Mouse (Mus musculus) limb, embryonic 10.5 days (tissue): ENCODE data around the gene Sgsm2. TPM values are rescaled to one million over a fixed set of nuclear protein-coding genes. Genes with fewer than 3 reads are reported as not detected.

Experiments
- DNase-seq: peaks from one replicate; pipeline ENCODE4 v3.0.0-alpha.2; 2017; ENCODE audit warnings: low spot score
- H3K27ac ChIP-seq: fragments of 300-500 bp; sonication (generic); 2 replicates; pipeline ENCODE4 v1.5.1; 2016; ENCODE audit warnings: mild to moderate bottlenecking
- H3K27me3 ChIP-seq: fragments of 300-500 bp; sonication (generic); 2 replicates; pipeline ENCODE4 v1.6.1; 2016; ENCODE audit warnings: low read depth, mild to moderate bottlenecking; ENCODE audit not compliant: poor library complexity, severe bottlenecking
- H3K36me3 ChIP-seq: fragments of 300-500 bp; sonication (generic); 2 replicates; pipeline ENCODE4 v1.6.1; 2016; ENCODE audit warnings: mild to moderate bottlenecking, moderate library complexity
- H3K4me1 ChIP-seq: fragments of 300-500 bp; sonication (generic); 2 replicates; pipeline ENCODE4 v1.6.1; 2016
- H3K4me3 ChIP-seq: fragments of 300-500 bp; sonication (generic); 2 replicates; pipeline ENCODE4 v1.5.1; 2016; ENCODE audit warnings: mild to moderate bottlenecking, moderate library complexity
- H3K9me3 ChIP-seq: fragments of 300-500 bp; sonication (generic); replicated peaks from 2 replicates; pipeline ENCODE4 v1.6.1; 2016; ENCODE audit warnings: mild to moderate bottlenecking
- WGBS: fragments of 180-500 bp; shearing (Covaris S2); methylation state at CpG from one replicate; pipeline ENCODE4 v1.1.7; 2016; 5-methylcytosine and 5-hydroxymethylcytosine counted together
- polyA plus RNA-seq: library from polyadenylated mRNA; unstranded; fragments of >200 nt; fragmentation: Nextera tagmentation; extraction: Ambion mirVana; gene quantifications from 2 replicates; pipeline ENCODE4 v1.2.1, GENCODE M21; 2016

Gene Sgsm2
- polyA plus RNA-seq, 1 experiment from 2014 or later = 4.1 TPM

DNA sequence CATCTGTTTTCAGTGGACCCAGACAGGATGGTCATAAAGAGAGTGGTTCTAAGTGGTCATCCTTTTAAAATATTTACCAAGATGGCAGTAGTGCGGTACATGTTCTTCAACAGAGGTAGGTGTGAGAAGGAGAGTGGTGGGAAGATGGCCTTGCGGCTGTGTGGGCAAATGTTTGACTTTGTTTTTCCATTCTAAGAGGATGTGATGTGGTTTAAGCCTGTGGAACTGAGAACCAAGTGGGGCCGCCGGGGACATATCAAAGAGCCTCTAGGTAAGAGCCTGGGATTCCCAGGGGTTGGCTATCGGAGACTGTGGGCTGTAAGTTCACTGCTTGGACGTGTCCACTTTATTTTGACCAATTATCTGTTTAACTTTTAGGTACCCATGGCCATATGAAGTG is 11.0 kb upstream of the Sgsm2 start:
- Histone ChIP-seq H3K27ac (no peak overlapping the region), H3K9me3 (no peaks in the 10 kb centered on the region), H3K4me3 (no peak overlapping the region), H3K36me3 (peaks cover 79% of the 10 kb centered on the region), H3K4me1 (no peaks in the 10 kb centered on the region), H3K27me3 (no peaks in the 10 kb centered on the region)
- no peak for DNase-seq
- 94% methylated on average over 6 of the region's 6 CpGs for WGBS

DNA sequence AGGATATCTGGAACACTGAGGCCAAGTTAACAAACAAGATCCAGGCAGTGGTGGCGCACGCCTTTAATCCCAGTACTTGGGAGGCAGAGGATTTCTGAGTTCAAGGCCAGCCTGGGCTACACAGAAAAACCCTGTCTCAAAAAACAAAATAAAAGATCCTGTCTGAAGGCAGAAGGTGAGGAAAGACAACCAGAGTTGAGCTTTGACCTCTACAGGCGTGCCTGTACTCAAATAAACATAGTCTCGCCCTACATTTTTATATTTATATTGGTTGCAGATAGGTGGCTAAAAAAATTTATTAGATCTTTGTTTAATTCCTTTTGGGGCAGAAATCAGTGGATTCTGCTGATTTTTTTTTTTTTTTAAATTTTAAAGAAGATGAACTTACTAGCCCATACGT is 5.6 kb upstream of the Sgsm2 start:
- no peaks in the 10 kb centered on the region for H3K9me3 ChIP-seq
- H3K4me1 ChIP-seq = peaks cover 13% of the 10 kb centered on the region
- H3K36me3 ChIP-seq = peaks cover 86% of the 10 kb centered on the region
- H3K27me3 ChIP-seq = no peaks in the 10 kb centered on the region
- H3K27ac ChIP-seq = no peak overlapping the region
- no peak overlapping the region for H3K4me3 ChIP-seq
- 92% methylated on average over 5 of the region's 5 CpGs for WGBS
- DNase-seq = no peak

DNA sequence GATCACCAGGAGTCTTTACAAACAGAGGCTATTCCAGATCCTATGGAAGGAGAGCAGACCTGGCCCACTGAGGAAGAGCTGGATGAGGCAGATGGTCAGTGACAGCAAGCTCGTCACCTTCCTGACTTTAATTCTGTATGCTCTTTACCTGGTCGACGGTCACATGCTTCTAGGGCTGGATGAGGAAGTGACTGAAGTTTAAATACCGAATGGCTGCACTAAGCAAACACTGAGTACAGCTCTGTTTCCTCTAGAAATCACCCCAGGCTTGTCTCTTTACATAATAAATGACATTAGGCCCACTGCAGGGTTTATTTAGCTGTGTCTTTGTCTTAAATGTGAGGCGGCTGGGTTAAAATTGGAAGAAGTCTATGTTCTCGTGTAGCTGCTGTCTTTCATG is 4.7 kb upstream of the Sgsm2 start:
- H3K9me3 ChIP-seq = no peaks in the 10 kb centered on the region
- peaks cover 22% of the 10 kb centered on the region for H3K4me1 ChIP-seq
- H3K36me3 ChIP-seq = peaks cover 77% of the 10 kb centered on the region
- no peak for DNase-seq
- no peaks in the 10 kb centered on the region for H3K27me3 ChIP-seq
- no peak overlapping the region for H3K27ac ChIP-seq
- H3K4me3 ChIP-seq = no peak overlapping the region
- 93% methylated on average over 6 of the region's 6 CpGs for WGBS

DNA sequence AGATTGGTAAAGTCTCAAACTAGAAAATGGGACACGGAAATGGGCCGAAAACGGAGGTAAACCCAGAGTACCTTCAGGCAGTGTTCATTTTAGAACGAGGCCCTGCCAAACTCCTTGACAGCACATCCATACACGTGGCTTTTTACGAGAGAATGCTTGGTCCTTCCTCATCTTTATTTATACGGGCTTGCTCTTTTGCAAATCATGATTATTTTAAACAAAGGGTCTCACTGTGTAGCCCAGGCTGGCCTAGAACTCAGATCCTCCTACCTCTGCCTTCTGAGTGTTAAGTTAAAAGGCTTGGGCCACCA is 1.6 kb upstream of the Sgsm2 start:
- Histone ChIP-seq H3K27me3 (no peaks in the 10 kb centered on the region), H3K27ac (peak overlapping the region; percentile 88), H3K4me3 (peak overlapping the region; percentile 82), H3K36me3 (peaks cover 46% of the 10 kb centered on the region), H3K4me1 (peaks cover 30% of the 10 kb centered on the region), H3K9me3 (no peaks in the 10 kb centered on the region)
- under 1% methylated on average over 7 of the region's 7 CpGs for WGBS
- DNase-seq = no peak

DNA sequence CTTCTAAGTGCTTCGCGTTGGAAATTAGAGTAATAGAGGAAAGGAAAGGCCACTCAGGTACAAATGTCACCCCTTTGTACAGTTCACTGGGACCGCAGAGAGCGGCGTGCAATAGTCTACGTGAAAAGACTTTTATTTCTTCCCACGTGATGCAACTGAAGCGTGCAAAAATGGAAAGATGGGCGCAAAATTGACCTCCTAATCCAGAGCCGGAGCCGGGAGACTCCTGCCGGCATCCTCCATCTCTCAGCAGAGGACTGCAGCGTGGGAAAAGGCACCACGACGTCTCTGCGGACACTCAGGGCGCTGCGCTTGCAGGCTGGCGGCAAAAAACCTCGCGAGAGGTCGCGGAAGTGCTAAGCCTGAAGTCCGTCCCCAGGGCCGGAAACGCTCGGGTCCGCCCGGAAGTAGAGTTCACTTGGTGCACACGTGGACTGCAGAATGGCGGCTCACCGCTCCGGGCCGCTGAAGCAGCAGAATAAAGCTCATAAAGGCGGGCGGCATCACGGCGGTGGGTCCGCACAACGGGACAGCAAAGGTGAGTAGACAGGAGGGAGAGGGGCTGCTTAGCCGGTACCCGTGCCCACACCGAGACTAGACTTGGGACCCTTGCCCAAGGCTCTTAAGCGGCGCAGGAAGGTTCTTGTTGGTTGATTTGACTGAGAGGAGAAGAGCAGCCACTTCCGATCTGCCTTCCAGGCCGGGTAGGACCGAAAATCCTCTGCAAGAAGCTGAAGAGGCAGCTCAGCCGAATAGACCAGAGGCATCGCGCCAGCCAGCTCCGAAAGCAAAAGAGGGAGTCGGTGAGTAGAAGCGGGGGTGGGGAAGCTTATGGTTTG is 1.0 kb upstream of the Sgsm2 start, which contains the start of gene Tsr1:
Gene Tsr1 (plus strand): TSS at position 394 of the 839 bp plus-strand sequence.
- DNase-seq = peak; percentile 94
- Histone ChIP-seq H3K36me3 (peaks cover 40% of the 10 kb centered on the region), H3K4me1 (peaks cover 30% of the 10 kb centered on the region), H3K27ac (peak within 1 kb of the TSS; percentile 88), H3K4me3 (peak within 1 kb of the TSS; percentile 82), H3K27me3 (no peaks in the 10 kb centered on the region), H3K9me3 (no peaks in the 10 kb centered on the region)
- under 1% methylated on average over 54 of the region's 54 CpGs for WGBS

DNA sequence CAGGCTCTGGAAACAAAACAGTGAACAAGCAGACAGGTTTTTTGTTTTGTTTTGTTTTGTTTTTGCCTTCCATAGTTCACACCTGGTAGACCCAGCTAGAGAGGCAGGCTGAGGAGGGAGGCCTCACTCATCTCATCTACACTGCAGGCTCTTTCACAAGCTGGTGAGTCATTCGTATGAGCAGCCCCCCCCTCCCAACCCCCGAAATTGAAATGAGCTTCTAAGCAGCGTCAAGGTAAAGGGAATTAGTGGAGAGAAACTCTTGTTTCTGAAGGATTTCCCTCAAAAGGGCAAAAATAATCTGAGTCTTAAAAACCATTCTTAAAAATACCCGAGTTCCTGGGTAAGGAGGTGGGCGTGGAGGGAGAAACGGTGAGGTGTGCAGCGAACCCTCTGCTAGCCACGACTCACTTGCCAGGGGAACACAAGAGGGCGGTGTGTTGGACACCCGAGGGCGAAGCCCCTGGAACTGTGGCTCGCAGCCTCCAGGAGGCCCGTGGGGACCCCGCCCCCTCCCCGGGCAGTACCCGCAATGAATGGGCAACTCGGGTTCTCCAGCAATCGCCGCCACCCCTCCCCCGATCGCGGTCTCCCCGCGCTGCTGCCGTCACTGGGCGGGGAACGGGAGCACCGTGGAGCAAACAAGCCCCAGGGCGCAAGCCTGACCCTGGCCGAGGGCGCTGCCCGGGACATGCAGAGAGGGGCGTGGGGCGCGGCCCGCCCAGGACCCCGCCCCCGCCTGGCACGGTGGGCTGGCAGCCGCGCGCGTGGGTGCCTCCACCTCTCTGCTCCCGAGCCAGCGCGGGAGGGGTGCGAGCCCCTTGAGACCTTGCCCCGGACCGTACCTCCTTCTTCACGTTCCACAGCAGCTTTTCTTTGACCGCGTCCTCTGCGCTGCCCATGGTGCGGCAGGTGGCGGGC is 620 bp downstream of the Sgsm2 start:
- H3K4me1 ChIP-seq = peaks cover 30% of the 10 kb centered on the region
- 1% methylated on average over 54 of the region's 55 CpGs for WGBS
- peaks cover 24% of the 10 kb centered on the region for H3K36me3 ChIP-seq
- peak overlapping the region; percentile 82 for H3K4me3 ChIP-seq
- no peaks in the 10 kb centered on the region for H3K27me3 ChIP-seq
- peak; percentile 75 for DNase-seq
- peak overlapping the region; percentile 88 for H3K27ac ChIP-seq
- H3K9me3 ChIP-seq = no peaks in the 10 kb centered on the region

DNA sequence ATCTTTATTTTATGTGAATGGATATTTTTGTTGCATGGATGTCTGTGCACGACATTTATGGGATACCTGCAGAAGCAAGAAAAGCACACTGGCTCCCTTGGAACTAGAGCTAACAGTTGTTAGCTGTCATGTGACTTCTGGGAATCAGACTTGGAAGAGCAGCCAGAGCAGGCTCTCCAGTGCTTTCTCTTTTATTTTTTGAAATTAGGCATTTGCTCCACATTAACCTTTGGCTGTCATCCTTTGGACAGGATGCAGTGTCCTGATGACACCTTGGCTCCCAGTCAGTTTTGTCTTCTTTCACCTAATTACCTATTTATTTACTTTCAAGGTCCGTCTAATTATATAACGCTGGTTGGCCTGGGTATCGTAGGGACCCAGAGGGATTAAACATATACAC is 2.2 kb downstream of the Sgsm2 start:
- H3K27me3 ChIP-seq = no peaks in the 10 kb centered on the region
- no peak overlapping the region for H3K27ac ChIP-seq
- no peak for DNase-seq
- WGBS = 82% methylated on average over 4 of the region's 4 CpGs
- peaks cover 28% of the 10 kb centered on the region for H3K4me1 ChIP-seq
- no peak overlapping the region for H3K4me3 ChIP-seq
- H3K9me3 ChIP-seq = no peaks in the 10 kb centered on the region
- H3K36me3 ChIP-seq = peaks cover 8% of the 10 kb centered on the region

DNA sequence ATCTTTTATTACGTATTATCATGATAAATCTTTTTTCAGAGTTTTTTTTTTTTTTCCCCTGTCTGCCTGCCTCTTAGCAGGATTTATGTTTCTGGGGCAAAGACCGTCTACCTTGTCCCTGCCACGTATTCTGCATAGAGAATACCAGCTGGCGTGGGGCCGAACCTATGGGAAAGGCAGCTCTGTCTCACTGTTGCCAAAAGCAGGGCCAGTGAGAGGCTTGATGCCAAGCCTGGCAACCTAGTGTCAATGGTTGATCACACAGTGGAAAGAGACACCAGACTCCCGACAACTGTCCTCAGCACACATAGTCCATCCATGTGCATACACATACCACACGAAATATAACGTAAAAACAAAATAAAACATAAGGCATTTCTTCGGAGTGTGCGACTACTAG is 13.8 kb downstream of the Sgsm2 start:
- peaks cover 10% of the 10 kb centered on the region; the same call in 1 of the 2 replicates for H3K36me3 ChIP-seq
- H3K4me3 ChIP-seq = no peak overlapping the region
- no peaks in the 10 kb centered on the region for H3K4me1 ChIP-seq
- H3K9me3 ChIP-seq = no peaks in the 10 kb centered on the region
- 94% methylated on average over 10 of the region's 10 CpGs for WGBS
- H3K27ac ChIP-seq = no peak overlapping the region
- DNase-seq = no peak
- H3K27me3 ChIP-seq = no peaks in the 10 kb centered on the region

DNA sequence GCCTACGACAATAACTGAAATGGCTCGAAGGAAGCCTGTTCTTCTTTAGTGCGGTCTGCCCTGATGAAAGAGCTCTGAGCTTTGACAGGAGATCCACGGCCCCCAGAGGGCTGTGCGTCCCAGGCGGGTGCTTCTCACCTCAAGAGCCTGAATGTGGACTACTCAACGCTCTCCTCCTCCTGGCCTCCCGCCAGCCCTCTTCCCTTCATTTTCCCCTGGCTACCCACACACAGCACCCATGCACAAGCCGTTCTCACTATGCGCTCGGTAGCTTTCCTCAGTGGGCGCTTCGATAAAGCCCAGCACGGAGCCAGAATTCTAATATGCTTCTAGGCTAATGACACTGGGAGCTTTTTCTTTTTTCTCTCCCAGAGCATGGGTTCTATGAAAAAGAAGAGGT is 14.9 kb downstream of the Sgsm2 start:
- WGBS = 73% methylated on average over 14 of the region's 14 CpGs
- no peak for DNase-seq
- H3K27ac ChIP-seq = no peak overlapping the region

DNA sequence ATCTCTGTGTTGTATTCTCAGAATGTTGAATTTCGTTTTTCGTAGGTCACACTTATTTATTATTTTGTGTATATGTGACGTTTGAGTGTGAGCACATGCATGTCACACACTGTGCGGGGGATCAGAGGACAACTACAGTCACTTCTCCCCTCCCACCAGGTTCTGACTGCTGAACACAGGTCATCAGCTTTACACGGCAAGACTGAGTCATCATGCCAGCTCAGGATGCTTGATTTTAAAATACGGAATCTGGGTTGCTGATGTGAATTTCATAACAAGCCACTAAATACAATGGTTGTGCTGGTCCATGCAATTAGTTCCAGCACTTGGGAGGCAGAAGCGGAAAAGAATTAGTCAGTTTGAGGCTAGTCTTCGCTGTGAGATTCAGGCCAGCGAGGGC is 15.9 kb downstream of the Sgsm2 start:
- no peak overlapping the region for H3K27ac ChIP-seq
- H3K27me3 ChIP-seq = no peaks in the 10 kb centered on the region
- H3K9me3 ChIP-seq = no peaks in the 10 kb centered on the region
- peaks cover 10% of the 10 kb centered on the region; the same call in 1 of the 2 replicates for H3K36me3 ChIP-seq
- H3K4me3 ChIP-seq = no peak overlapping the region
- DNase-seq = no peak
- WGBS = 91% methylated on average over 9 of the region's 9 CpGs
- H3K4me1 ChIP-seq = peaks cover 14% of the 10 kb centered on the region

More for the DNA sequence above, 14.9 kb downstream of the Sgsm2 start:
- H3K9me3 ChIP-seq = no peaks in the 10 kb centered on the region
- no peak overlapping the region for H3K4me3 ChIP-seq
- peaks cover 5% of the 10 kb centered on the region for H3K4me1 ChIP-seq
- H3K36me3 ChIP-seq = peaks cover 10% of the 10 kb centered on the region; the same call in 1 of the 2 replicates
- H3K27me3 ChIP-seq = no peaks in the 10 kb centered on the region

DNA sequence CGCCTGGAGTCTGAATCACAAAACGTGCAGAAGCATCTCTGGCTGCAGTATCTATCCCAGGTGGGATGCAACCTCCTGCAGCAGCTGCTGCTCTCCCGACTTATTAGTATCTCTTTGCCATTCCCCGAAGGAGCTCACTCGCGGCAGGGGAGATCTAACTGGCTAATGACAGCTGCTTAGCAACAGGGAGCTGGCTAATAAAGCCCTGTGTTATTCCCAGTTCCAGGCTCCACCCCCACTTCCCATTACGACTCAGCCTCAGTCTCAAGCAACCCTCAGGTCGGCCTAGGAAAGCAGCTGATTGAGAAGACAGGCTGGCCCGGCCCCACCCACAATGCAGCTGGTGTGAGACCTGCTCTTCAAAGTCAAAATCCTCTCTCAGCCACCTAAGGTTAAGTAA is 20.1 kb downstream of the Sgsm2 start:
- Histone ChIP-seq H3K27me3 (no peaks in the 10 kb centered on the region), H3K4me3 (no peak overlapping the region; the same call in 1 of the 2 replicates), H3K4me1 (peaks cover 20% of the 10 kb centered on the region), H3K36me3 (no peaks in the 10 kb centered on the region), H3K27ac (no peak overlapping the region; the same call in 1 of the 2 replicates), H3K9me3 (no peaks in the 10 kb centered on the region)
- peak; percentile 62 for DNase-seq
- 4% methylated on average over 9 of the region's 9 CpGs for WGBS

DNA sequence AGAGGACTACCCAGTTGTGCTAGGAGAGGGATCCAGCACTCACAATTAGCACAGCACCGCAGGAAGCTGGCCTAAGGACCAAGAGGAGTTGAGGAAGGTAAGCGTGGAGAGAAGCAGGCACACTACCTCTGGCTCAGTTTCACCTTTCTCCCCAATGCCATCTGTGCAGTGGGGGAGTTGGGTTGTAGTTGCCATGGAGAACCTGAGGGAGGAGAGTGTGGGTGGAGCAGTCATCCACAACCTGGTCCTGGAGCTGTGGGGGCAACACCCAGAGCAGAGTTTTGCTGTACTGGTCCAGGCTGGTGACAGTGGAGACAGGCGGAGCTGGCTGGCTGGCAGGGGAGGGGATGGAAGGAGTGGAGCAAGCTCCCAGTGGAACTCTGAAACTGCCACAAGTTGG is 22.2 kb downstream of the Sgsm2 start:
- Histone ChIP-seq H3K4me3 (no peak overlapping the region), H3K27me3 (no peaks in the 10 kb centered on the region), H3K36me3 (no peaks in the 10 kb centered on the region), H3K9me3 (no peaks in the 10 kb centered on the region), H3K4me1 (peaks cover 26% of the 10 kb centered on the region), H3K27ac (0 out of 2 replicates have a peak overlapping the region, but pooled peaks have one; percentile 9)
- no peak for DNase-seq
- WGBS = 57% methylated on average over 3 of the region's 3 CpGs
